Mouse (Mus musculus) heart, adult 2 months (tissue): ENCODE results near the gene Uchl3. TPM values are rescaled to one million over a fixed set of nuclear protein-coding genes. Genes with fewer than 3 reads are reported as not detected.

Source experiments
- DNase-seq, 2 experiments: peaks; one replicate each; pipeline ENCODE4 v3.0.0; 2021
- H3K27ac ChIP-seq: fragments of 200-600 bp; 2 replicates; pipeline ENCODE4 v1.8.1; 2022
- H3K27me3 ChIP-seq: fragments of 200-500 bp; 2 replicates; pipeline ENCODE4 v1.6.1; 2012; ENCODE audit warnings: mild to moderate bottlenecking, low read length, inconsistent platforms, mixed read lengths; ENCODE audit not compliant: control insufficient read depth, insufficient read depth
- H3K36me3 ChIP-seq: fragments of 200-500 bp; 2 replicates; pipeline ENCODE4 v1.6.1; 2012; ENCODE audit warnings: low read length, inconsistent platforms; ENCODE audit not compliant: control insufficient read depth, insufficient read depth
- H3K4me1 ChIP-seq: fragments of 200-500 bp; 2 replicates; pipeline ENCODE4 v1.6.1; 2011; ENCODE audit warnings: low read length; ENCODE audit not compliant: control insufficient read depth, insufficient read depth
- H3K4me3 ChIP-seq: fragments of 200-600 bp; 2 replicates; pipeline ENCODE4 v1.8.1; 2022
- H3K79me2 ChIP-seq: fragments of 200-500 bp; replicated peaks from 2 replicates; pipeline ENCODE4 v1.6.1; 2012; ENCODE audit warnings: mild to moderate bottlenecking, inconsistent platforms, low read length, moderate library complexity, mixed read lengths; ENCODE audit not compliant: control insufficient read depth, insufficient read depth
- H3K9ac ChIP-seq: fragments of 200-500 bp; 2 replicates; pipeline ENCODE4 v1.6.1; 2012; ENCODE audit warnings: low read depth, mild to moderate bottlenecking, control low read depth, inconsistent platforms, low read length, mixed read lengths
- CTCF ChIP-seq: fragments of 200-600 bp; IDR thresholded peaks from 2 replicates; pipeline ENCODE4 v1.8.1; 2022; ENCODE audit warnings: antibody characterized with exemption, mild to moderate bottlenecking, moderate library complexity
- EP300 ChIP-seq: fragments of 200-500 bp; IDR thresholded peaks from 2 replicates; pipeline ENCODE4 v1.6.1; 2011; ENCODE audit warnings: low read depth, low read length, control low read depth; ENCODE audit not compliant: insufficient read depth
- POLR2A ChIP-seq: fragments of 200-500 bp; IDR thresholded peaks from 2 replicates; pipeline ENCODE4 v1.6.1; 2011; ENCODE audit warnings: mild to moderate bottlenecking, low read depth, low read length, control low read depth; ENCODE audit not compliant: insufficient read depth
- WGBS: fragments of 180-500 bp; shearing (Covaris S2); methylation state at CpG from one replicate; pipeline ENCODE4 v1.1.7; 2018; 5-methylcytosine and 5-hydroxymethylcytosine counted together
- intact Hi-C: fragments of 180-260 bp; cut with DNase I; formaldehyde crosslinking; loops from one replicate; pipeline ENCODE4 v1.15.1; 2025
- polyA plus RNA-seq: library from polyadenylated mRNA; depleted of rRNA; stranded (reverse); fragments of >200 nt; gene quantifications from 2 replicates; pipeline ENCODE4 v1.2.3, GENCODE M21; 2012
- total RNA-seq, 2 experiments: library from RNA; stranded (reverse); gene quantifications; 2 replicates each; pipeline ENCODE4 v1.2.3; 2021

Uchl3 gene
- total and polyA plus RNA-seq, 3 experiments: 18.5 to 35.0 (median 29.9) TPM

GRCm38 (mm10) chr14:101661654-101662412 lies 8.1 kb downstream of the Uchl3 start:
- 54% methylated on average over 3 of the region's 3 CpGs for WGBS
- TF ChIP-seq POLR2A (no peak), CTCF (no peak), EP300 (no peak)
- H3K4me3 ChIP-seq: no peak overlapping the region
- no peaks in the 10 kb centered on the region for H3K27me3 ChIP-seq
- H3K27ac ChIP-seq: no peak overlapping the region
- no peak overlapping the region for H3K9ac ChIP-seq
- intact Hi-C loops: no loop called here
- DNase-seq: no peak
- no peaks in the 10 kb centered on the region for H3K79me2 ChIP-seq
- no peaks in the 10 kb centered on the region; the same call in 1 of the 2 replicates for H3K4me1 ChIP-seq
- no peaks in the 10 kb centered on the region for H3K36me3 ChIP-seq

- Histone ChIP-seq H3K27me3 (no peaks in the 10 kb centered on the region), H3K4me1 (no peaks in the 10 kb centered on the region; the same call in 1 of the 2 replicates), H3K36me3 (no peaks in the 10 kb centered on the region), H3K27ac (no peak overlapping the region), H3K4me3 (no peak overlapping the region), H3K79me2 (no peaks in the 10 kb centered on the region), H3K9ac (no peak overlapping the region)
- intact Hi-C loops: no loop called here
- no peak for DNase-seq
- 68% methylated on average over 3 of the region's 3 CpGs for WGBS
- TF ChIP-seq CTCF (no peak), POLR2A (no peak), EP300 (no peak)
Measured at GRCm38 (mm10) chr14:101664274-101664673, 10.5 kb downstream of the Uchl3 start.

GRCm38 (mm10) chr14:101666056-101666455 lies 12.3 kb downstream of the Uchl3 start:
- 93% methylated on average over 7 of the region's 7 CpGs for WGBS

GRCm38 (mm10) chr14:101666536-101666935 lies 12.8 kb downstream of the Uchl3 start:
- Histone ChIP-seq H3K27me3 (no peaks in the 10 kb centered on the region), H3K4me1 (no peaks in the 10 kb centered on the region; the same call in 1 of the 2 replicates), H3K9ac (no peak overlapping the region), H3K4me3 (no peak overlapping the region), H3K27ac (no peak overlapping the region), H3K79me2 (no peaks in the 10 kb centered on the region), H3K36me3 (no peaks in the 10 kb centered on the region)
- TF ChIP-seq EP300: no peak
- peak; percentile 52 for TF ChIP-seq CTCF
- no peak for TF ChIP-seq POLR2A
- 68% methylated on average over 5 of the region's 5 CpGs for WGBS
- intact Hi-C loops: loop anchor here (5.0 kb wide), 1 partner anchor 61 kb away; the partner anchor contains the start of genes Gm9922 and Lmo7
- DNase-seq: no peak

More at GRCm38 (mm10) chr14:101666056-101666455, 12.3 kb downstream of the Uchl3 start:
- DNase-seq: no peak
- TF ChIP-seq POLR2A (no peak), CTCF (no peak), EP300 (no peak)
- Histone ChIP-seq H3K9ac (no peak overlapping the region), H3K4me3 (no peak overlapping the region), H3K27ac (no peak overlapping the region), H3K4me1 (no peaks in the 10 kb centered on the region; the same call in 1 of the 2 replicates), H3K27me3 (no peaks in the 10 kb centered on the region), H3K79me2 (no peaks in the 10 kb centered on the region), H3K36me3 (no peaks in the 10 kb centered on the region)
- intact Hi-C loops: loop anchor here (5.0 kb wide), 1 partner anchor 61 kb away; the partner anchor contains the start of genes Gm9922 and Lmo7

GRCm38 (mm10) chr14:101668626-101669025 lies 14.9 kb downstream of the Uchl3 start:
- no peak for DNase-seq
- WGBS: 88% methylated on average over 7 of the region's 7 CpGs
- no peak for TF ChIP-seq CTCF
- TF ChIP-seq EP300: no peak
- TF ChIP-seq POLR2A: no peak
- Histone ChIP-seq H3K4me3 (no peak overlapping the region), H3K9ac (no peak overlapping the region), H3K36me3 (no peaks in the 10 kb centered on the region), H3K79me2 (no peaks in the 10 kb centered on the region), H3K27me3 (no peaks in the 10 kb centered on the region), H3K27ac (no peak overlapping the region), H3K4me1 (no peaks in the 10 kb centered on the region)
- intact Hi-C loops: loop anchor here (5.0 kb wide), 1 partner anchor 59 kb away; the partner anchor contains the start of genes Gm9922 and Lmo7

GRCm38 (mm10) chr14:101672226-101672625 lies 18.5 kb downstream of the Uchl3 start:
- H3K27ac ChIP-seq: no peak overlapping the region
- 86% methylated on average over 1 of the region's 1 CpGs for WGBS
- intact Hi-C loops: no loop called here
- H3K4me1 ChIP-seq: no peaks in the 10 kb centered on the region
- TF ChIP-seq CTCF (no peak), POLR2A (no peak), EP300 (no peak)
- no peak overlapping the region for H3K9ac ChIP-seq
- no peaks in the 10 kb centered on the region for H3K27me3 ChIP-seq
- H3K36me3 ChIP-seq: no peaks in the 10 kb centered on the region
- no peak for DNase-seq
- H3K79me2 ChIP-seq: no peaks in the 10 kb centered on the region
- H3K4me3 ChIP-seq: no peak overlapping the region
